9 mouse cellular contexts compared by ENCODE assay signal in the genomic region with DNA sequence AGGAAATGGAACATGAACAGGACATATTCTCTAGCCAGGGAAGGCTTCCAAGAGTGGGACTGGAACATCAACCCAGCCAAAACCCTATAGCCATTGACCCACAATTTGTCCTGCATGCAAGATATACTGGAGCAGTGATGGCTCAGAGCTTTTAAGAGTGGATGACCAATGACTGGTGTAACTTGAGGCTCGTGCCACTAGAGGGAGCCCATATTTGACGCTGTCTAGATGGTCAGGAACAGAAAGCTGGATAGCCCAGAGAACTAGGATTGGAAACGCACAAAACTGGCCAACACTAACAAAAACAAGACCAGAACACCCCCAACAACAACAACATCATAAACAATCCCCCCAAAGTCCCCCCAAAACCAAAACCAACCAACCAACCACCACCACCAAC.
DNase-seq lines count a peak whose midpoint lies in the region; ATAC-seq and TF ChIP-seq lines count a peak whose summit lies in the region.
"Had no signal": no experiment of that assay in that cellular context is flagged by ENCODE, and none has a peak within 500 bp of the region (broad histone marks: within the 10 kb centered on the region; RNA-seq: fewer than 3 reads in every experiment).

No protein-coding gene starts in this region.

- H3K4me2 ChIP-seq in limb, embryonic 14.5 days (replicated peaks; ENCODE audit: low read depth, low read length, severe bottlenecking) = no peak overlapping the region
- H3K4me2 ChIP-seq: embryonic facial prominence, embryonic 13.5 days had no signal

- no peaks in the 10 kb centered on the region for H3K36me3 ChIP-seq in E14TG2a.4 (ENCODE audit: insufficient read depth, low read length)
- no peaks in the 10 kb centered on the region for H3K36me3 ChIP-seq in limb, embryonic 14.5 days (ENCODE audit: control insufficient read depth, insufficient read depth, low read length)
- H3K36me3 ChIP-seq: embryonic facial prominence, embryonic 13.5 days had no signal

- DNase-seq in left cerebral cortex, adult 18-20 months (ENCODE audit: low spot score in 2 of 2) = peak; percentile 42 to 61
- no peak for DNase-seq in left cerebral cortex, postnatal 36 days (ENCODE audit: low spot score in 2 of 2)
- no peak for DNase-seq in Patski (ENCODE audit: low read depth, low spot score)
- peak; percentile 16 for DNase-seq in embryo, embryonic 11.5 days (ENCODE audit: low read depth, low spot score)
- DNase-seq in limb, embryonic 14.5 days (ENCODE audit: low spot score) = peak; percentile 22
- no peak for DNase-seq in thymus, postnatal 14 days

- in situ Hi-C loops in Patski (cut with MboI; ENCODE audit: low pct_unique_long_range_greater_than_20kb) = loop anchor here (25.0 kb wide), 1 partner anchor 691 kb away; no protein-coding TSS in a partner anchor

- H3K27me3 ChIP-seq in E14TG2a.4 (ENCODE audit: insufficient read depth, low read length) = no peaks in the 10 kb centered on the region
- peaks cover 5% of the 10 kb centered on the region for H3K27me3 ChIP-seq in Patski
- H3K27me3 ChIP-seq in limb, embryonic 14.5 days (ENCODE audit: control insufficient read depth, insufficient read depth, low read length) = no peaks in the 10 kb centered on the region
- H3K27me3 ChIP-seq: embryonic facial prominence, embryonic 13.5 days had no signal

- 10% methylated on average over 3 of the region's 3 CpGs for WGBS in limb, embryonic 14.5 days

- no peaks in the 10 kb centered on the region for H3K4me1 ChIP-seq in E14TG2a.4 (replicated peaks; ENCODE audit: low read depth, low read length)
- no peaks in the 10 kb centered on the region for H3K4me1 ChIP-seq in limb, embryonic 14.5 days (ENCODE audit: control insufficient read depth, insufficient read depth, low read length)
- H3K4me1 ChIP-seq: embryonic facial prominence, embryonic 13.5 days had no signal

- H3K4me3 ChIP-seq in E14TG2a.4 (replicated peaks; ENCODE audit: low read length) = no peak overlapping the region
- no peak overlapping the region for H3K4me3 ChIP-seq in limb, embryonic 14.5 days (replicated peaks; ENCODE audit: low read length)
- H3K4me3 ChIP-seq: embryonic facial prominence, embryonic 13.5 days had no signal

- CTCF ChIA-PET in Patski (lab: Charles Lee) = interaction anchor here (1.1 to 1.5 kb wide), 2 partner anchors 9 to 692 kb away, joined by 3 to 6 read pairs; no protein-coding TSS in a partner anchor

- POLR2A ChIA-PET in Patski (lab: Charles Lee) = interaction anchor here (0.6 kb wide), 1 partner anchor 1441 kb away, joined by 3 read pairs; no protein-coding TSS in a partner anchor

- no peaks in the 10 kb centered on the region for H3K9me3 ChIP-seq in E14TG2a.4 (ENCODE audit: low read length)
- H3K9me3 ChIP-seq in limb, embryonic 14.5 days (ENCODE audit: control insufficient read depth, low read length) = no peaks in the 10 kb centered on the region
- H3K9me3 ChIP-seq: embryonic facial prominence, embryonic 13.5 days had no signal

- TF ChIP-seq POLR2A in limb, embryonic 14.5 days (IDR thresholded peaks at IDR 0.05; ENCODE audit: borderline replicate concordance, extremely low read depth, insufficient read depth, insufficient read length) = no peak

- TF ChIP-seq CTCF in E14TG2a.4 (conservative IDR thresholded peaks at IDR 0.05; ENCODE audit: low read length) (peak; percentile 67), Patski (IDR thresholded peaks at IDR 0.05) (peak; percentile 63)

- H3K9ac ChIP-seq in limb, embryonic 14.5 days (ENCODE audit: low read depth, low read length, severe bottlenecking) = no peak overlapping the region
- H3K9ac ChIP-seq: embryonic facial prominence, embryonic 13.5 days had no signal

- H3K27ac ChIP-seq in limb, embryonic 14.5 days (replicated peaks; ENCODE audit: low read depth, low read length) = no peak overlapping the region
- H3K27ac ChIP-seq: embryonic facial prominence, embryonic 13.5 days had no signal

- no peak for ATAC-seq in Patski
- no peak for ATAC-seq in limb, embryonic 14.5 days (ENCODE audit: low FRiP score, low read depth)
- ATAC-seq in granulocyte monocyte progenitor cell, adult 5-6 weeks (replicated peaks; ENCODE audit: poor library complexity, severe bottlenecking) = no peak

- intact Hi-C loops in left cerebral cortex, postnatal 36 days (cut with DNase I) = loop anchor here (10.0 kb wide), 1 partner anchor 688 kb away; no protein-coding TSS in a partner anchor

Comparison
In these comparisons a context has a peak if more than half of its experiments do, and no peak if none do; other contexts are left out.
1. DNase-seq: peak in left cerebral cortex, adult 18-20 months (2 of 2), embryo, embryonic 11.5 days (single experiment) and limb, embryonic 14.5 days (single experiment); none in left cerebral cortex, postnatal 36 days (0 of 2), Patski (single experiment) and thymus, postnatal 14 days (single experiment).